Mouse (Mus musculus): ENCODE measurements around the gene Dnm1. TPM values are rescaled to one million over a fixed set of nuclear protein-coding genes. Genes with fewer than 3 reads are reported as not detected.
A peak's percentile ranks its signal among the peaks of the same experiment; 100 is the strongest.

Gene Dnm1
- total RNA-seq (2021): 10 to 100 TPM; 41.3 to 43.4 TPM
- long read RNA-seq, experiment 1, partial matches to known transcripts: 3 of 5 reads
- long read RNA-seq, experiment 1, other reads (novel, unspliced or antisense): 2 of 5 reads
- long read RNA-seq, experiment 2, partial matches to known transcripts: 1 of 2 reads
- long read RNA-seq, experiment 2, other reads (novel, unspliced or antisense): 1 of 2 reads

- peak; percentile 83 to 87 for DNase-seq (ENCODE audit: low spot score in 2 of 2)
These were observed at the start of gene Dnm1 for GRCm38 (mm10) chr2:32353007-32353542. TSS of gene Dnm1 (minus strand) at chr2:32353338.

- DNase-seq (ENCODE audit: low spot score in 2 of 2): no peak
These were observed 43.6 kb upstream of the Dnm1 start for GRCm38 (mm10) chr2:32396695-32397094.

- peak; percentile 63 to 74 for DNase-seq (ENCODE audit: low spot score in 2 of 2)
These were observed 42.9 kb upstream of the Dnm1 start for GRCm38 (mm10) chr2:32395946-32396621.

GRCm38 (mm10) chr2:32395484-32395945 lies 42.4 kb upstream of the Dnm1 start, which contains the start of gene Ptges2:
TSS of gene Ptges2 (plus strand) at chr2:32395896.
- peak; percentile 72 to 84 for DNase-seq (ENCODE audit: low spot score in 2 of 2)

- no peak for DNase-seq (ENCODE audit: low spot score in 2 of 2)
These were observed 41.8 kb upstream of the Dnm1 start for GRCm38 (mm10) chr2:32394973-32395372.

GRCm38 (mm10) chr2:32392063-32392462 lies 38.9 kb upstream of the Dnm1 start:
- no peak for DNase-seq (ENCODE audit: low spot score in 2 of 2)

- DNase-seq (ENCODE audit: low spot score in 2 of 2): no peak
These were observed 37.7 kb upstream of the Dnm1 start for GRCm38 (mm10) chr2:32390871-32391270.

- DNase-seq (ENCODE audit: low spot score in 2 of 2): no peak
These were observed 36.0 kb upstream of the Dnm1 start for GRCm38 (mm10) chr2:32389157-32389556.

GRCm38 (mm10) chr2:32387706-32388490 lies 34.8 kb upstream of the Dnm1 start, which contains the start of gene Lcn2:
TSS of gene Lcn2 (minus strand) at chr2:32388252.
- DNase-seq (ENCODE audit: low spot score in 2 of 2): no peak

GRCm38 (mm10) chr2:32382689-32383088 lies 29.6 kb upstream of the Dnm1 start:
- no peak for DNase-seq (ENCODE audit: low spot score in 2 of 2)

- DNase-seq (ENCODE audit: low spot score in 2 of 2): peak; percentile 87 to 88
These were observed 28.7 kb upstream of the Dnm1 start, which contains the start of gene 1110008P14Rik for GRCm38 (mm10) chr2:32381775-32382223. TSS of gene 1110008P14Rik (minus strand) at chr2:32381938.

GRCm38 (mm10) chr2:32381141-32381774 lies 28.1 kb upstream of the Dnm1 start:
- DNase-seq (ENCODE audit: low spot score in 2 of 2): no peak

GRCm38 (mm10) chr2:32380001-32380500 lies 26.9 kb upstream of the Dnm1 start:
- DNase-seq (ENCODE audit: low spot score in 2 of 2): no peak

- no peak for DNase-seq (ENCODE audit: low spot score in 2 of 2)
These were observed 23.8 kb upstream of the Dnm1 start for GRCm38 (mm10) chr2:32376963-32377362.

GRCm38 (mm10) chr2:32375317-32375940 lies 22.3 kb upstream of the Dnm1 start:
- no peak for DNase-seq (ENCODE audit: low spot score in 2 of 2)

- no peak for DNase-seq (ENCODE audit: low spot score in 2 of 2)
These were observed 21.1 kb upstream of the Dnm1 start for GRCm38 (mm10) chr2:32374191-32374590.

- DNase-seq (ENCODE audit: low spot score in 2 of 2): no peak
These were observed 14.2 kb upstream of the Dnm1 start for GRCm38 (mm10) chr2:32367315-32367714.

- no peak for DNase-seq (ENCODE audit: low spot score in 2 of 2)
These were observed 11.0 kb upstream of the Dnm1 start for GRCm38 (mm10) chr2:32364121-32364520.

GRCm38 (mm10) chr2:32363376-32364106 lies 10.4 kb upstream of the Dnm1 start:
- no peak for DNase-seq (ENCODE audit: low spot score in 2 of 2)

Measured in adrenal gland, postnatal 4 days (tissue).